Mouse (Mus musculus) cortical plate, adult 2 months (tissue): ENCODE data around the gene Khdrbs2.

Experiments
- CTCF ChIP-seq: fragments of 200-500 bp; IDR thresholded peaks from 2 replicates; pipeline ENCODE4 v1.5.1; 2011; ENCODE audit warnings: mild to moderate bottlenecking, control low read depth, low read length; ENCODE audit not compliant: insufficient read depth; ENCODE audit errors: extremely low read depth
- POLR2A ChIP-seq: fragments of 200-500 bp; IDR thresholded peaks from 2 replicates; pipeline ENCODE4 v1.6.1; 2011; ENCODE audit warnings: mild to moderate bottlenecking, low read length, control low read depth; ENCODE audit not compliant: insufficient read depth; ENCODE audit errors: extremely low read depth

DNA sequence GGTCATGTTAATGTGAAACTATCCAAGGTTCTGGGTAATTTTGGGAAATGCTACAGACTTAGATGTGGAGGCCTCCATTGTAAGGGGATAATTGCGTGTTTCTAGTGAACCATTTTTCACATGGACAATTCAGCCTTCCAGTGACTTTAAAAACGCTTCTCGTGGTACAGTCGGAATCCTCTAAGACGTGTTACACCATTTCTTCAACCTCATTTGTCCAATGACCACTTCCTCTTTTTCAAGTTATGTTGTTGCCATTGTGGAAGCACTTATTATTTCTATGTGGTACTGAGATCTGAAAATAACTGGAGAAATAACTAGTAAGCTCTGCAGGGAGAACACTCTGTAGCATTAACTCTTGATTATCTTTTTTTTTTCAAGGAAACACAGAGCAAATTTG, 75.9 kb downstream of the Khdrbs2 start:
- TF ChIP-seq CTCF = no peak
- TF ChIP-seq POLR2A = no peak
